Mouse (Mus musculus): ENCODE results near the gene Fras1. TPM values are rescaled to one million over a fixed set of nuclear protein-coding genes. Genes with fewer than 3 reads are reported as not detected.

Fras1 gene
- total RNA-seq, 2 experiments from 2014 or later: not detected

- no peak for ATAC-seq (replicated peaks; ENCODE audit: low FRiP score, low TSS enrichment, poor library complexity, severe bottlenecking)
These were observed 344.8 kb downstream of the Fras1 start for GRCm38 (mm10) chr5:96718601-96719000.

DNA sequence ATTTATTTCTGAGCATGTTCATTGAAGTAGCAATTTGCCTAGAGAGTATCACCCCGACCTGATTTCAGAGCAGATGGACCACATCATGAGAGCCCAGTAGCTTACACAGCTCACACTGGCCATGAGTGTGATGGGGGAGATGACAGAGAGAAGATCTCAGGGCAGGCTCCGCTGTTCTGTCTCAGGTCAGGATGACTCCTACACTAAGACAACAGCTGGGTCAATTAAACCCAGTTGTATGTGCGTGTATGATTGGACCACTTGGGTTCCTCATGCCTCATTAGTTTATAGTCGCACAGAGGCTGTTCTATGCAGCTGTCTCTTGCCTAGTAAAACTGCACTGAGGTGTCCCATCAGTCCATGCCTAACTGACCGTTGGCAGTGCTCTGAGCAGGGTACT lies 345.5 kb downstream of the Fras1 start:
- no peak for ATAC-seq (replicated peaks; ENCODE audit: low FRiP score, low TSS enrichment, poor library complexity, severe bottlenecking)

GRCm38 (mm10) chr5:96722690-96723089 lies 348.9 kb downstream of the Fras1 start:
- no peak for ATAC-seq (replicated peaks; ENCODE audit: low FRiP score, low TSS enrichment, poor library complexity, severe bottlenecking)

- ATAC-seq (replicated peaks; ENCODE audit: low FRiP score, low TSS enrichment, poor library complexity, severe bottlenecking): no peak
These were observed 365.6 kb downstream of the Fras1 start for GRCm38 (mm10) chr5:96739138-96739878.

DNA sequence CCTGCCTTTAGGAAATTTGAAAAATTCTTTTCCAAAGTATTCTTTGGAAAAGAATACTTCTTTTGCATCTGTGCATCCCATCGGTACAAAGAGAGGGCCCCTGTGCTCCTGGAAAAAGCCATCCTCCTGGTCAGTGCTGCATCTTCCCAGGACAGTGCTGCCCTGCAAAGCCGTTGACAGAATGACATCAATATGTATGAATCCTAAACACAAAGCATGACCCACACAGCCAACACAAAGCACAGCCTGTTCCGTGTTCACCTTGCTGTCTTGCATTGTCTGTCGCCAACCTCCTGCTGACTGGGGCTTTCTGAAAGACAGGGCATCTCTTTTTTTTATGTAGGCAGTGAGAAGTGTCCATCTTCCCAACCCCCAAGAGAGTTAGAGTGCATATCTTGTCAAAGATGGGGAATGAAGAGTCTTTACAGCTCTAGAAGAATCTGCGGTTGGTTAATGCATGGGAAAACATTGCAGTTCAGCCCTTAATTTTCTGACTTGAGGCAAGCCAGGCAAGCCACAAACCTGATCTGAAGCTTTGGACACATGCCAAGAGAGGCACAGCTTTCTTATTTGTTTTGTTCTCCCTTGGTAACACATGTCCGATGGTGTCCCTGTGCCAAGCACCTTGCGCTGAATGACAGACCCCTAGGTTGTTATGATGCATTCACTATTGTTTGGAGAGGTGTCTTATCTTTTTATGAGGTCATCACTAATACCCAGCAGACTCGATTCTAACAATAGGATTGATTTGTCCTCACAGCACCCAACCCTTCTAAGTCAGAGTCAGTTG lies 373.6 kb downstream of the Fras1 start:
- no peak for ATAC-seq (replicated peaks; ENCODE audit: low FRiP score, low TSS enrichment, poor library complexity, severe bottlenecking)

DNA sequence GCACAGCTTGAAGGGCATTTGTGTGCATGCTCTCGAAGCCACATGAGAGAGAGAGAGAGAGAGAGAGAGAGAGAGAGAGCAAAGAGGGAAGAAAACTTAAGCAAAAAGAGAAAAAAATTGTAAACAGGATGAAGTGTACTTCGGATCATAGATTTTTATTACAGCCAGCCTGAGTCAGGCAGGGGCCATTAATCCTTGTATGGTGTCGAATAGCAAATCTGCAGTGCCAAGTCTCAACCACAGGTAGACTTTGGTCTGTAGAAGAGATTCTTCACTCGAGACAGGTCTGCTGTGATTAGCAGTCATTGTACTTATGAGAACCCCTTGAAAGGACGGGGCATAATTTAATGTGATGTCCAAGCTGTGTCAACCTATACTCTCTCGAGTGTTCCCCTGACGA lies 383.9 kb downstream of the Fras1 start:
- ATAC-seq (replicated peaks; ENCODE audit: low FRiP score, low TSS enrichment, poor library complexity, severe bottlenecking): no peak

DNA sequence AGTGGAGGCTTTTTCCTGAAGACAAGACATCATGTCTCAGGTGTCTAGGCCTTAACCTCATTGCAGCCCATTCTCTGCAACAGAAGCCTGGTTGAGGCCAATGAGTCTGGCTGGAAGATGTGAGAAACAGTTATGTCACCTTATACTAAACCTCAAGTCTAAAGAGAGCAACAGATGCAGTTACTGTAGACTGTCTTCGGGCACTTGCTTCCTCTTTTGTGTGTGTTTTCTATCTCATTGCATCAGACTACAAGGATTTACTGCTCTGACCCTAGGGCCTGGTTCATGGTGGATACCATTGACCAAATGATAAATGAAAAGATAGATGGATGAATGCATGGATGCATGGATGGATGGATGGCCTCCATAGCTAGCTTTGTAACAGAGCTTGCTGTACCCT lies 388.3 kb downstream of the Fras1 start:
- no peak for ATAC-seq (replicated peaks; ENCODE audit: low FRiP score, low TSS enrichment, poor library complexity, severe bottlenecking)

DNA sequence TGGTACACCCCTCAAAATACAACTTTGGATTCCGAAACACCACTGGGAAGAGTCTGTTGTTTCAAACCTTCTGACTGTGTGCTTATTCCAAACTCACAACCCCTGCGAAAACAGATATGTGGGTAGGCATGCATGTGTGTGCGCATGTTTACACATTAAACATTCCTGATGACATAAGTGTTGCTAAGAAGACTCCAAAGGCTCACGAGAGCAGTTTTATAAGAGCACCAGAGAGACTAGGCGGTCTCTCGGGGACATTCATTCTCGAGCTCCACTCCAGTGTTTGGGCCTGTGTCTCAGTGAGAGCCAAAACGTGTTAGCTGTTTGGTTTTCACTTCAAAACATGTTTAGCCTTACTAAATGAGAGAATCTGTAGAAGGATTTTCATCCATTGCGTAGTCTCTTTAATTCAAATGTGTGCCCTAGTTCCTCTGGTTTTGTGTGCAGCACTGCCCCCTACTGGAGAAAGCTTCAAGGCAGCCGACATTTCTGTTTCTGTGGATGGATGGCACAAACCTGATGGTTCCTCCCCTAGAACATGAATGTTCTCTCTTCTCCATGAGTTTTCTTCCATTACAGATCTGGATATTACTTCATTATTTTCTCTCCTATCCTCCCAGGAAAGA lies 395.2 kb downstream of the Fras1 start:
- ATAC-seq (replicated peaks; ENCODE audit: low FRiP score, low TSS enrichment, poor library complexity, severe bottlenecking): no peak

DNA sequence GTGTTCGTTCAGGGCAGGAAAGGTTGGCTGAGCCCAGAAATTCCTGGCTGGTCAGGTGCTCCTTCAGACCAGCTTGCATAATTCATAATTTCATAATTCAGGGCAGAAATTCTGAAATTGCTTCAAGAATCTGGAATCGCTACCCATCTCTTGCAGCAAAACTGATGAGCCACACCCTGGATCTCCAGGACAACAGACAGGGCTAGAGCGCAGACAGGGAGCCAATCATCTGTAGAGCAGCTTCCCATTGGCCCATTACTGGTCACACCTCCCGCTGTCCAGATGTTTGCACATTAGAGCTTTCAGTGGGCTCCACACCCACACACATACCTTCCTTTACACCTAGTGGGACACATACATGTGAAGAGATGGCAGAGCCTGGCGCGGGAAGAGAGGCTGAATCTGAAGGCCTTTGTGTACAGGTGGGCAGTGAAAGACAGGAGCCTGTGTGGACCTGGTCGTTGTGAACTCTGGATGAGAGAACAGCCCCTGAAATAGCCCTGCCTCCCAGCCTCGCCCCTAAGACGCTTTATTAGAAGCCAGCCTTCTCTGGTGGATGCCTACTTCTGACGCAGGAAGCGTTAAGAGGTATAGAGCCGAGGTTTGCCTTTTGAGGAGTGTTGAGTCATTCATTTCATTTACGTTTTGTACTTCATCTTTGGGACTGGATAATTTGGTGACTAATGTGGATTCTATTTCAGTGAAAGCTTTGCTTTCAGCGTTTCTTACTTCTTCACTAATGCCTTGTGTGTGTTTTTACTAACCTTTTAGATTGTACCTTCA lies 409.9 kb downstream of the Fras1 start:
- ATAC-seq (replicated peaks; ENCODE audit: low FRiP score, low TSS enrichment, poor library complexity, severe bottlenecking): no peak

- no peak for ATAC-seq (replicated peaks; ENCODE audit: low FRiP score, low TSS enrichment, poor library complexity, severe bottlenecking)
These were observed 411.3 kb downstream of the Fras1 start for GRCm38 (mm10) chr5:96785096-96785495.

GRCm38 (mm10) chr5:96792422-96792821 lies 418.7 kb downstream of the Fras1 start:
- ATAC-seq (replicated peaks; ENCODE audit: low FRiP score, low TSS enrichment, poor library complexity, severe bottlenecking): peak; percentile 48; the same call in 1 of the 2 replicates

- ATAC-seq (replicated peaks; ENCODE audit: low FRiP score, low TSS enrichment, poor library complexity, severe bottlenecking): peak; percentile 50; the same call in 1 of the 2 replicates
These were observed 419.4 kb downstream of the Fras1 start, which contains the start of gene Anxa3 for GRCm38 (mm10) chr5:96792936-96793718. Gene Anxa3 (plus strand): TSS chr5:96793339.

GRCm38 (mm10) chr5:96793953-96794635 lies 420.3 kb downstream of the Fras1 start:
- ATAC-seq (replicated peaks; ENCODE audit: low FRiP score, low TSS enrichment, poor library complexity, severe bottlenecking): no peak

GRCm38 (mm10) chr5:96795752-96796151 lies 422.0 kb downstream of the Fras1 start:
- ATAC-seq (replicated peaks; ENCODE audit: low FRiP score, low TSS enrichment, poor library complexity, severe bottlenecking): no peak

- ATAC-seq (replicated peaks; ENCODE audit: low FRiP score, low TSS enrichment, poor library complexity, severe bottlenecking): no peak
These were observed 423.7 kb downstream of the Fras1 start for GRCm38 (mm10) chr5:96797465-96797864.

- ATAC-seq (replicated peaks; ENCODE audit: low FRiP score, low TSS enrichment, poor library complexity, severe bottlenecking): no peak
These were observed 425.4 kb downstream of the Fras1 start for GRCm38 (mm10) chr5:96799165-96799564.

GRCm38 (mm10) chr5:96799969-96800368 lies 426.2 kb downstream of the Fras1 start:
- ATAC-seq (replicated peaks; ENCODE audit: low FRiP score, low TSS enrichment, poor library complexity, severe bottlenecking): no peak

- no peak for ATAC-seq (replicated peaks; ENCODE audit: low FRiP score, low TSS enrichment, poor library complexity, severe bottlenecking)
These were observed 428.4 kb downstream of the Fras1 start for GRCm38 (mm10) chr5:96802185-96802584.
